ENCODE assay signal across 27 mouse cellular contexts in genomic region chr1:60880116-60880867, GRCm38 (mm10). TPM values are rescaled to one million over a fixed set of nuclear protein-coding genes. Genes with fewer than 3 reads are reported as not detected.
DNase-seq lines count a peak whose midpoint lies in the region; ATAC-seq and TF ChIP-seq lines count a peak whose summit lies in the region.
"Had no signal": no experiment of that assay in that cellular context is flagged by ENCODE, and none has a peak within 500 bp of the region (broad histone marks: within the 10 kb centered on the region; RNA-seq: fewer than 3 reads in every experiment).

No protein-coding gene starts in this region.

- no peaks in the 10 kb centered on the region for H3K27me3 ChIP-seq in heart, embryonic 16.5 days (ENCODE audit: control insufficient read depth, insufficient read depth, low read length)
- no peaks in the 10 kb centered on the region for H3K27me3 ChIP-seq in heart, embryonic 11.5 days (ENCODE audit: control insufficient read depth, insufficient read depth, low read length)
- H3K27me3 ChIP-seq in embryonic facial prominence, embryonic 12.5 days, result no peaks in the 10 kb centered on the region
- H3K27me3 ChIP-seq: limb, embryonic 15.5 days had no signal

- ATAC-seq in heart, embryonic 16.5 days (replicated peaks; ENCODE audit: extremely low read depth, insufficient read depth, low FRiP score), result no peak; the same call in 1 of the 2 replicates
- ATAC-seq in heart, embryonic 11.5 days (replicated peaks; ENCODE audit: insufficient number of reproducible peaks, low FRiP score, low TSS enrichment), result no peak
- ATAC-seq in embryonic facial prominence, embryonic 12.5 days (ENCODE audit: insufficient number of reproducible peaks, insufficient read depth, low FRiP score, low TSS enrichment), result no peak
- ATAC-seq: inflammation-experienced regulatory T-cells, adult 6 months; liver, postnatal 0 days; midbrain, embryonic 16.5 days had no signal

- WGBS in heart, embryonic 16.5 days, result 72% methylated on average over 10 of the region's 10 CpGs
- WGBS in heart, embryonic 11.5 days (ENCODE audit: insufficient replicate concordance), result 76% methylated on average over 10 of the region's 10 CpGs
- 59% methylated on average over 10 of the region's 10 CpGs for WGBS in embryonic facial prominence, embryonic 12.5 days

- no peaks in the 10 kb centered on the region for H3K9me3 ChIP-seq in heart, embryonic 16.5 days (replicated peaks; ENCODE audit: control insufficient read depth, low read length)
- no peaks in the 10 kb centered on the region for H3K9me3 ChIP-seq in heart, embryonic 11.5 days (replicated peaks; ENCODE audit: control insufficient read depth, low read length)
- no peaks in the 10 kb centered on the region for H3K9me3 ChIP-seq in embryonic facial prominence, embryonic 12.5 days
- H3K9me3 ChIP-seq: hindbrain, embryonic 10.5 days; limb, embryonic 15.5 days had no signal

- DNase-seq in brain, embryonic 14.5 days (ENCODE audit: low read depth), result peak; percentile 53
- DNase-seq in thymus, postnatal 14 days, result peak; percentile 62
- no peak for DNase-seq in layer of hippocampus, postnatal 10 days (ENCODE audit: low spot score in 2 of 2)
- no peak for DNase-seq in cerebellum, adult 11 months
- DNase-seq: adrenal gland, postnatal 25 days; cerebellum, adult 2 months; cerebellum, postnatal 36 days; gastrocnemius, postnatal 10 days; heart, adult 18-20 months; kidney, adult 2 months; kidney, postnatal 10 days; liver, postnatal 0 days; lung, postnatal 14 days; right cerebral cortex, adult 18-20 months had no signal

- no peak overlapping the region for H3K9ac ChIP-seq in heart, embryonic 16.5 days (ENCODE audit: low read length)
- no peak overlapping the region for H3K9ac ChIP-seq in heart, embryonic 11.5 days (ENCODE audit: low read depth, low read length)
- H3K9ac ChIP-seq in embryonic facial prominence, embryonic 12.5 days, result no peak overlapping the region
- H3K9ac ChIP-seq: limb, embryonic 15.5 days; liver, postnatal 0 days had no signal

- TF ChIP-seq POLR2A in brain, embryonic 14.5 days (IDR thresholded peaks at IDR 0.05; ENCODE audit: borderline replicate concordance, extremely low read depth, insufficient read depth, insufficient read length, poor library complexity, severe bottlenecking), result no peak

- no peaks in the 10 kb centered on the region for H3K36me3 ChIP-seq in heart, embryonic 16.5 days (ENCODE audit: control insufficient read depth, insufficient read depth)
- no peaks in the 10 kb centered on the region for H3K36me3 ChIP-seq in heart, embryonic 11.5 days (ENCODE audit: control insufficient read depth, insufficient read depth, low read length)
- H3K36me3 ChIP-seq in embryonic facial prominence, embryonic 12.5 days, result no peaks in the 10 kb centered on the region
- H3K36me3 ChIP-seq: hindbrain, embryonic 10.5 days; limb, embryonic 15.5 days had no signal

- H3K4me1 ChIP-seq in heart, embryonic 16.5 days (ENCODE audit: control insufficient read depth, insufficient read depth, low read length), result no peaks in the 10 kb centered on the region
- no peaks in the 10 kb centered on the region for H3K4me1 ChIP-seq in heart, embryonic 11.5 days (ENCODE audit: control insufficient read depth, insufficient read depth, low read length)
- H3K4me1 ChIP-seq in embryonic facial prominence, embryonic 12.5 days, result no peaks in the 10 kb centered on the region
- H3K4me1 ChIP-seq: limb, embryonic 15.5 days had no signal

- no peak overlapping the region for H3K4me2 ChIP-seq in heart, embryonic 16.5 days (ENCODE audit: low read depth, low read length)
- no peak overlapping the region for H3K4me2 ChIP-seq in heart, embryonic 11.5 days
- no peak overlapping the region for H3K4me2 ChIP-seq in embryonic facial prominence, embryonic 12.5 days (replicated peaks)
- H3K4me2 ChIP-seq: limb, embryonic 15.5 days had no signal

- H3K4me3 ChIP-seq in heart, embryonic 16.5 days (ENCODE audit: low read length), result no peak overlapping the region
- H3K4me3 ChIP-seq in heart, embryonic 11.5 days (ENCODE audit: low read depth, low read length), result no peak overlapping the region
- H3K4me3 ChIP-seq in embryonic facial prominence, embryonic 12.5 days, result no peak overlapping the region
- H3K4me3 ChIP-seq: hindbrain, embryonic 10.5 days; limb, embryonic 15.5 days had no signal

- no peak for TF ChIP-seq CTCF in brain, embryonic 14.5 days (IDR thresholded peaks at IDR 0.05; ENCODE audit: borderline replicate concordance, extremely low read depth, insufficient read depth, insufficient read length)

- H3K27ac ChIP-seq in heart, embryonic 16.5 days (ENCODE audit: low read length), result 0 out of 2 replicates have a peak overlapping the region, but pooled peaks have one; percentile 20
- no peak overlapping the region for H3K27ac ChIP-seq in heart, embryonic 11.5 days (ENCODE audit: low read depth, low read length)
- 0 out of 2 replicates have a peak overlapping the region, but pooled peaks have one; percentile 5 for H3K27ac ChIP-seq in embryonic facial prominence, embryonic 12.5 days
- H3K27ac ChIP-seq: hindbrain, embryonic 10.5 days; limb, embryonic 15.5 days had no signal

RNA-seq across cellular contexts. Expression of gene Ctla4, which starts 6.5 kb away (rescaled TPM):
- polyA plus RNA-seq in heart, embryonic 16.5 days (2015; fragmentation: Nextera tagmentation; extraction: Ambion mirVana), result 1.6 and 3.5 TPM in 2 replicates
- polyA plus RNA-seq in heart, embryonic 11.5 days (2014; fragmentation: Nextera tagmentation; extraction: Ambion mirVana), result 0.09 TPM in 1 of 2 replicates, not detected in the other
- polyA plus RNA-seq in brain, embryonic 14.5 days (2012; rRNA removed), result 0.06 TPM in 1 of 2 replicates, not detected in the other
- polyA plus RNA-seq in embryonic facial prominence, embryonic 12.5 days (2016; fragmentation: Nextera tagmentation; extraction: Ambion mirVana), result not detected in 2 replicates
- not detected for total RNA-seq in layer of hippocampus, postnatal 10 days (2021)
- total RNA-seq: ES-E14; gastrocnemius, postnatal 10 days; layer of hippocampus, adult 18-20 months; left cerebral cortex, adult 18-20 months; left cerebral cortex, postnatal 36 days had no signal
- polyA plus RNA-seq: cerebellum, adult 2 months; heart, postnatal 0 days; hindbrain, embryonic 10.5 days; liver, postnatal 0 days; midbrain, embryonic 16.5 days; neural tube, embryonic 11.5 days had no signal

Comparison
In these comparisons a context has a peak if more than half of its experiments do, and no peak if none do; other contexts are left out.
1. DNase-seq: peak in brain, embryonic 14.5 days (single experiment) and thymus, postnatal 14 days (single experiment); none in layer of hippocampus, postnatal 10 days (0 of 2) and cerebellum, adult 11 months (single experiment).